Mouse (Mus musculus): ENCODE data around the gene Ndufb7. TPM values are rescaled to one million over a fixed set of nuclear protein-coding genes. Genes with fewer than 3 reads are reported as not detected.

Ndufb7 gene
- polyA plus RNA-seq, 1 experiment, result 134 TPM

GRCm38 (mm10) chr8:83598146-83598545 lies 31.7 kb downstream of the Ndufb7 start:
- TF ChIP-seq CTCF (IDR thresholded peaks at IDR 0.05; ENCODE audit: low read depth, low read length) (no peak), POLR2A (IDR thresholded peaks at IDR 0.05; ENCODE audit: borderline replicate concordance, low read depth, low read length) (no peak)
- Histone ChIP-seq H3K4me1 (ENCODE audit: control insufficient read depth, insufficient read depth, low read length) (peaks cover 7% of the 10 kb centered on the region), H3K4me3 (ENCODE audit: insufficient read depth, low read length) (no peak overlapping the region), H3K27ac (ENCODE audit: insufficient read depth, low read depth, low read length) (no peak overlapping the region)

DNA sequence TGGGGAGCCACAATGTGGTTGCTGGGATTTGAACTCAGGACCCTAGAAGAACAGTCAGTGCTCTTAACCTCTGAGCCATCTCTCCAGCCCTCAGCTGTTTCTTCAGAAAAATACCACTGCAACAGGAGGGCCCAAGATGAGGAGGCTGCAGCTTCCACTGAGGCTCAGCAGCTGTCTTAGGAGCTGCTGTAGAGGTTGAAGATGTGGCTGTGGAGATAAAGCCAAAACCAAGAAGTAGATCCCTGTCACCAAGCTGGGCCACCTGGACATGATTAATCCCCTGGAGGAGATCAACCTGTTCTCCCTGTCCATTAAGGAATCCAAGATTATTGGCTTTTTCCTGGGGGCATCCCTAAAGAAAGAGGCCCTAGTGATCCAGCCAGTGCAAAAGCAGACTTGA lies 33.3 kb downstream of the Ndufb7 start:
- peaks cover 7% of the 10 kb centered on the region for H3K4me1 ChIP-seq (ENCODE audit: control insufficient read depth, insufficient read depth, low read length)
- H3K27ac ChIP-seq (ENCODE audit: insufficient read depth, low read depth, low read length), result no peak overlapping the region
- no peak overlapping the region for H3K4me3 ChIP-seq (ENCODE audit: insufficient read depth, low read length)
- TF ChIP-seq CTCF (IDR thresholded peaks at IDR 0.05; ENCODE audit: low read depth, low read length) (no peak), POLR2A (IDR thresholded peaks at IDR 0.05; ENCODE audit: borderline replicate concordance, low read depth, low read length) (no peak)

GRCm38 (mm10) chr8:83602650-83603029 lies 36.2 kb downstream of the Ndufb7 start:
- TF ChIP-seq POLR2A (IDR thresholded peaks at IDR 0.05; ENCODE audit: borderline replicate concordance, low read depth, low read length), result no peak
- TF ChIP-seq CTCF (IDR thresholded peaks at IDR 0.05; ENCODE audit: low read depth, low read length), result no peak
- Histone ChIP-seq H3K4me1 (ENCODE audit: control insufficient read depth, insufficient read depth, low read length) (peaks cover 10% of the 10 kb centered on the region), H3K4me3 (ENCODE audit: insufficient read depth, low read length) (no peak overlapping the region), H3K27ac (ENCODE audit: insufficient read depth, low read depth, low read length) (no peak overlapping the region)

DNA sequence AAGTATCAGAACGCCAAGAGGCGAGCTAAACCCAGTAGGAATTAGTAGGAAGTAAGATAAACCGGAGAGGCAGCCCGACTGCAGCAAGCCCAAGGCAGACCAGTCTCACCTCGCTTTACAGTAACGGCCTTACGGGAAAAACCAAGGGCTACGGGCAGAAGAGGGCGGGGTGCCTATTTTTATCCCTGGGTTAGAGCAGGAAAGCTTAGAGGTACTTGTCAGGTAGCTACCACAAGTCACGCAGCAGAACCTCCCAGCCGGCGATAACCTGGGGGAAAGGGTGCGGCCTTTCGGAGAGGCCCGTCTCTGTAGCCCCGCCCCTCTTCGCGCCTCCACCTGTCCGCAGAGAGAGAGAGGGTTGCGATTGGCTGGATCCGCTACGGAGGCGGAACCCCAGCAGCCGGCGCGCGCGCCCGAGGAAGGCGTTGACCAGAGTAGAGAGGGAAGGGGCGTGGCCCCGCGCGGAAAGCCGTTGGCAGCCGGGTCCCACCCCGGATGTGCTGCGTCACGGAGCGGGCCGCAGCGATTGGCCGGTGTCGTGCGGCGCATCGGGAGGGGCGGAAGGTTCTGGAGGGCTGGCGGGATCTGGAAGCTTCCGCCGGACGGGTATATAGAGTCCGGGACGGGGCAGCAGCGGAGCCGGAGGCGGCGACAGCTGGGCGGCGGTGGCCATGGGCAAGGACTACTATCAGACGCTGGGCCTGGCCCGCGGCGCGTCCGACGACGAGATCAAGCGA lies 41.4 kb downstream of the Ndufb7 start, which contains the start of the genes Tecr and Dnajb1:
Gene Tecr, minus strand, starts transcription at position 311 of the 737 bp plus-strand sequence.
Gene Dnajb1, plus strand, starts transcription at position 533 of the 737 bp plus-strand sequence.
- TF ChIP-seq CTCF (IDR thresholded peaks at IDR 0.05; ENCODE audit: low read depth, low read length), result no peak
- peak; percentile 78 for TF ChIP-seq POLR2A (IDR thresholded peaks at IDR 0.05; ENCODE audit: borderline replicate concordance, low read depth, low read length)
- Histone ChIP-seq H3K4me3 (ENCODE audit: insufficient read depth, low read length) (peak within 1 kb of the TSS; percentile 97), H3K27ac (ENCODE audit: insufficient read depth, low read depth, low read length) (peak within 1 kb of the TSS; percentile 71), H3K4me1 (ENCODE audit: control insufficient read depth, insufficient read depth, low read length) (peaks cover 8% of the 10 kb centered on the region; the same call in 1 of the 2 replicates)

DNA sequence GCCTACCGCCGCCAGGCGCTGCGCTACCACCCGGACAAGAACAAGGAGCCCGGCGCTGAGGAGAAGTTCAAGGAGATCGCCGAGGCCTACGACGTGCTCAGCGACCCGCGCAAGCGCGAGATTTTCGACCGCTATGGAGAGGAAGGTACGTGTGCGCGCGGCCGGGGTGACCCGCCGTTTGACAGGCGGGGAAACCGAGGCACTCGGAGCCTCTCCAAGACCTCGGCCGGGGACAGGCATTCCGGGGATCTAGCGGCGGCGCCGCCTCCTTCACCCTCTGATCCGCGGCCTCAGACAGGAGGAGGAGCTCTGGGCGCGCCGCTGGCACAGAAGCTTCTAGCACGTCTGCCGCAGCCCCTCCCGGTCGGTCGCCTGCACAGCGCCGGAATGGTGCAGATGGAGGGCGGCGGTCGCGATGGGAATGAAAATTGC lies 41.9 kb downstream of the Ndufb7 start:
- peaks cover 8% of the 10 kb centered on the region; the same call in 1 of the 2 replicates for H3K4me1 ChIP-seq (ENCODE audit: control insufficient read depth, insufficient read depth, low read length)
- H3K4me3 ChIP-seq (ENCODE audit: insufficient read depth, low read length), result peak overlapping the region; percentile 97
- peak overlapping the region; percentile 71 for H3K27ac ChIP-seq (ENCODE audit: insufficient read depth, low read depth, low read length)
- TF ChIP-seq POLR2A (IDR thresholded peaks at IDR 0.05; ENCODE audit: borderline replicate concordance, low read depth, low read length) (no peak), CTCF (IDR thresholded peaks at IDR 0.05; ENCODE audit: low read depth, low read length) (no peak)

DNA sequence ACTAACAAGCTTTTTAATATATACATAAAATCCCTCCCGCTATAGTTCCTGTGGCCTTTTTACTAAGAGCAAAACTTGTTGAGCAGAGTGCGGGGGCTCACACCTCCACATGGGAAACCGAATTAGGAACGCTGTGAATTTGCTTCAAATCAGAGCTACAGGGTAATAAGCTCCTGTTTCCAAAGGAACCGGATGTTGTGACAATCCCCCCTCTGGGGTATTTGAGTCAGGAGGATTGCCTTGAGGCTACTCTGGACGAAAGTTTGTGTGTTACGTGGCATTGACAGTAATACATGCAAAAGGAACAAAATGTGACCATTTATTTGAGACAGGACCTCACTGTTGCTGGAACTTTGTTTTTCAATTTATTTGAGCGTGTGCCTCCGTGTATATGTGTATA lies 42.6 kb downstream of the Ndufb7 start:
- peaks cover 8% of the 10 kb centered on the region; the same call in 1 of the 2 replicates for H3K4me1 ChIP-seq (ENCODE audit: control insufficient read depth, insufficient read depth, low read length)
- H3K27ac ChIP-seq (ENCODE audit: insufficient read depth, low read depth, low read length), result peak overlapping the region; percentile 71; the same call in 1 of the 2 replicates
- TF ChIP-seq POLR2A (IDR thresholded peaks at IDR 0.05; ENCODE audit: borderline replicate concordance, low read depth, low read length), result no peak
- TF ChIP-seq CTCF (IDR thresholded peaks at IDR 0.05; ENCODE audit: low read depth, low read length), result no peak
- H3K4me3 ChIP-seq (ENCODE audit: insufficient read depth, low read length), result peak overlapping the region; percentile 97

GRCm38 (mm10) chr8:83609547-83610180 lies 43.2 kb downstream of the Ndufb7 start:
- Histone ChIP-seq H3K4me3 (ENCODE audit: insufficient read depth, low read length) (peak overlapping the region; percentile 97), H3K4me1 (ENCODE audit: control insufficient read depth, insufficient read depth, low read length) (peaks cover 8% of the 10 kb centered on the region; the same call in 1 of the 2 replicates), H3K27ac (ENCODE audit: insufficient read depth, low read depth, low read length) (no peak overlapping the region)
- TF ChIP-seq CTCF (IDR thresholded peaks at IDR 0.05; ENCODE audit: low read depth, low read length) (no peak), POLR2A (IDR thresholded peaks at IDR 0.05; ENCODE audit: borderline replicate concordance, low read depth, low read length) (no peak)

GRCm38 (mm10) chr8:83611921-83612320 lies 45.5 kb downstream of the Ndufb7 start:
- no peak for TF ChIP-seq CTCF (IDR thresholded peaks at IDR 0.05; ENCODE audit: low read depth, low read length)
- no peak for TF ChIP-seq POLR2A (IDR thresholded peaks at IDR 0.05; ENCODE audit: borderline replicate concordance, low read depth, low read length)
- peaks cover 6% of the 10 kb centered on the region; the same call in 1 of the 2 replicates for H3K4me1 ChIP-seq (ENCODE audit: control insufficient read depth, insufficient read depth, low read length)
- H3K27ac ChIP-seq (ENCODE audit: insufficient read depth, low read depth, low read length), result no peak overlapping the region

GRCm38 (mm10) chr8:83613695-83614094 lies 47.2 kb downstream of the Ndufb7 start:
- no peak overlapping the region for H3K27ac ChIP-seq (ENCODE audit: insufficient read depth, low read depth, low read length)
- peaks cover 5% of the 10 kb centered on the region; the same call in 1 of the 2 replicates for H3K4me1 ChIP-seq (ENCODE audit: control insufficient read depth, insufficient read depth, low read length)
- TF ChIP-seq POLR2A (IDR thresholded peaks at IDR 0.05; ENCODE audit: borderline replicate concordance, low read depth, low read length) (no peak), CTCF (IDR thresholded peaks at IDR 0.05; ENCODE audit: low read depth, low read length) (no peak)
- no peak overlapping the region for H3K4me3 ChIP-seq (ENCODE audit: insufficient read depth, low read length)

More at GRCm38 (mm10) chr8:83611921-83612320, 45.5 kb downstream of the Ndufb7 start:
- no peak overlapping the region for H3K4me3 ChIP-seq (ENCODE audit: insufficient read depth, low read length)

DNA sequence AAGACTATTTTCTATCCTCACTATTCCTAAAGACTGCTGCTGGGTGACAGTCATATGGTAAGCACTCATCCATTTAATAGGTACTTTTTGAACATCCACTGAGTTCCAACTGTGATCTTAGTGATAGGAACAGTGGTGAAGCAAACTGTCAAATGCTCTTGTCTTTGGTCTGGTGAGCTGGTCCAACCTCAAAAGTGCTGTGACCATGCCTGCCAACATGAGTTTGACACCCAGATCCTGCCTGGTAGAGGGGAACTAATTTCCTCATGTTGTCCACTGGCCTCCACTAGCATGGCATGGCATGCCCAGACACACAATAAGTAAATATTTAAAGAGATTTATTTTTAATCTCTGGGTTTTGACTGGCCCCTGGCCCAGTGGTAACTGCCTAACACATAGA lies 50.2 kb downstream of the Ndufb7 start:
- Histone ChIP-seq H3K4me1 (ENCODE audit: control insufficient read depth, insufficient read depth, low read length) (no peaks in the 10 kb centered on the region), H3K4me3 (ENCODE audit: insufficient read depth, low read length) (no peak overlapping the region), H3K27ac (ENCODE audit: insufficient read depth, low read depth, low read length) (no peak overlapping the region)
- TF ChIP-seq POLR2A (IDR thresholded peaks at IDR 0.05; ENCODE audit: borderline replicate concordance, low read depth, low read length) (no peak), CTCF (IDR thresholded peaks at IDR 0.05; ENCODE audit: low read depth, low read length) (no peak)

Data from bone marrow macrophage, adult 2 months (primary cell).